Mouse (Mus musculus) cerebral cortex, adult 2 months (tissue): Measurements from ENCODE around the gene Camta1.

Source experiments
- WGBS: fragments of 180-500 bp; shearing (Covaris S2); methylation state at CpG from one replicate; pipeline ENCODE4 v1.1.7; 2018; 5-methylcytosine and 5-hydroxymethylcytosine counted together

The Camta1 gene

DNA sequence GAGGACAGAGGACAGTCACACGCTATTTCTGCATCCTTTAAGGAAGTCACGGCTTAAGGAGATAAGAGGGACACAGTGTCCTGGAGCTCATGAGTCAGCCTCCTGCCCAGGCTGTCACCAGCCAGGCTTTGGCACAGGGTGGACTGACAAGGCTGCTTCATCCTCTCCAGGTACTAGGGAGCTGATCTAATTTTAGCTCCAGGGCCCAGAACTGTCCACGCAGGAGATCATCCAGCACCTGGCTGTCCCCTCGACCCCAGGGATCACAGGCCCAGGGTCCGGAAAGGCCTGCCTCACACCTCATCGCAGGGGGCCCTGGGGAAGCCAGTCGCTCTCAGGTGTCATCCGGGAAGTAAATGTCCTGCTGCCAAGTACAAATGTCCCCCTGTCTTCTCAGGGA is 341.6 kb downstream of the Camta1 start:
- 73% methylated on average over 8 of the region's 8 CpGs for WGBS

DNA sequence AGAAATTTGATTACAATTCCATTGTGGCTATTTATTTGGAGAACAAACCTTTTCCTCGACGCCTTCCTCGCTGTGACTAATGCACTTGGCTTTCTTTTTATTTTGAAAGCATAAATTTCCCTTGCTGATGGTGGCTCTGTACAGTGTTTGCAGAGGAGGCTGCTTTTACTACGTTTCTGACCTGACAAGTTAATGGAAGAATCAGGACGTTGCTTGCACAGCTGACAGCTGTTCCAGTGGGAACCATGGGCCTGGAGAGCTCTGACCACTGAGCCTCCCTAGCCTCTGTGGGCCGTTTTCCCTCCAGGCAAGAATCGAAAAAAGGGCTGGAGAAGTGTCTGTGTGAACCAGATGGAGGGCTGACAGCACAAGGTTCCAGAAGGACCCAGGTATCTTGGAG is 342.7 kb downstream of the Camta1 start:
- WGBS, result 66% methylated on average over 7 of the region's 7 CpGs

DNA sequence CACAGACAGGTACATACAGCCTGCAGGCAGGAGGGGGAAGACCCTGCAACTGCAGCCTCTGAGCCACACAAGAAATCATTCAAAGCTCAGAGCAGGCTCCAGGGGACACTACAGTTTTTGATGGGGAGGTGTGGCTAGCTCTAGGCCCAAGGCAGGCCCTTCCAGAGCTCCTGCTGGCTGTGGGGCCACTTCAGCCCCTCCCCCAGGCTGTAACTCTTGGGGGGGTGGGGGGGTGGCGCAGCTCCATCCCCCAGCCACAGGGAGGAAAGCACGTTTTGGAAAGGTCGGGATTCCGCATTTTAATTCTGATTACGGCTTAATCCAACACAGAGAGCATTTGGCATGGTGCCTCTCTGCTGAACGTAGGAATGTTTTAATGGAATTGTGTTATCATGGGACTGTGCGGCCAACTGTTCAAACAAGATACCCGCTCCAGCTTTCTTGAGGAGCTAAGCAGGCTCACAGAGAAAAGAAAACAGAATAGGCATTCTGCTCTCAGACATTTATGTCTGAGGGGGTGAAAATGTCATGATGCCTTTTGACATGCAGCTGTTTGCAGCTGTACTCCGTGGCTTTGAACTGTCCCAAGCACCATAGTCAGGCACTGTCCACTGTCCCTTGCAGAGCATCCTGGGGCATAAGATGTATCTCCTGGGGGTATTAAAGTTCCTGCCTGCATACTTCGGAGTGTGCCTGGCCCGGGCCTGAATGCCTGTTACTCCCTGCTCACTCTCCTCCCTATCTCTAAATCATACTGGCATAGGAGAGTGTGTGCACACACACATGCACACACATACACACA is 344.5 kb downstream of the Camta1 start:
- 49% methylated on average over 11 of the region's 11 CpGs for WGBS

DNA sequence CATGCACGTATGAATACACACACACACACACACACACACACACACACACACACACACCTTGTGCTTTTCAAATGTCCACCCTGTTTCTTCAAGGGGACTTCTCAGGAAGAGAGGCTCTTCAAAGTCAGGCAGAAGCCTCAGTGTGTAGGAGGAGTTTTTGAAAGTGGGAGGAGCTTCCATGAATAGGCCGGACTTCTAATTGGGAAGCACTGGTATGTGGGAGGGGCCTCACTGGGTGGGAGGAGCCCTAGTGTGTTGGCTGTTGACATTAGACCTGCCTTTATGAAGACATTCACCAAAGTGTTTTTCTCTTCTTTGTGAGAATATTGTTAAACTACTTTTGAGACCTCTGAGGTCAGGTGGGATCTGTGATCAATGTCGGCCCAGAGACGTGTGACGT is 346.4 kb downstream of the Camta1 start:
- WGBS, result 94% methylated on average over 5 of the region's 5 CpGs

DNA sequence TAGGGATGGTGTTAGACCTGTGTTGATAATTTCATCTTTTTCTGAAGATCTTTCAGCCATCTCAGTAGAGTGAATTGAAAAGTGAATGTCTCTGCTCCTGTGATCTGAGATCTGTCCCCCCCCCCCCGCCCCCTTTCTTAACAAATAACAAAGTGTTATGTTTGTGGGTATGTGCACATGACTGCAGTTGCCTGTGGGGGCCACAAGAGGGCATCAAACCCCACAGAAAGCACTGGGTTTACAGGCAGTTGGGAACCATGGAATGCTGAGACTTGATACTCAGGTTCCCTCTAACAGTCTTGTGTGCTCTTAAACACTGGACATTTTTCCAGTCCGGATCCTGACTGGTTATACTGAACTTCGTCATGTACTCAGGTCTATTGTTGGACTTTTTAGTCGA is 350.6 kb downstream of the Camta1 start:
- 86% methylated on average over 4 of the region's 4 CpGs for WGBS

DNA sequence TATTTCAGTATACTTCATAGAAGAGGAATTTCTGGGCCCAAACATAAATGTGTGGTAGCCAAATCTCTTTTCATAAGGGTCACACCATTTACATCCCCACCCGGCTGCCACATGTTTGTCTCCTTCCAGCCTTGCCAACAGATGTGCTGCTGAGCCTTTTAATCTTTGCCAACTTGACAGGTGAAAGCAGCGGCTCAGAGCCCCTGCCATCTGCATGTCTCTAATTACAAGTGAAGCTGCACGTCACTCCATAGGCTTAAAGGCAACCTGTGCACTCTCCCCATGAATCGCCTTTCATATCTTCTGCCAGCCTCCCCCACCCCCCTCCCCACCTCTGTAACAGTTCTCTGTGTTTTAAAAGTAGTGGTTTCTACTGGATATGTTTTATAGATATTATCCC is 351.3 kb downstream of the Camta1 start:
- 79% methylated on average over 4 of the region's 4 CpGs for WGBS

DNA sequence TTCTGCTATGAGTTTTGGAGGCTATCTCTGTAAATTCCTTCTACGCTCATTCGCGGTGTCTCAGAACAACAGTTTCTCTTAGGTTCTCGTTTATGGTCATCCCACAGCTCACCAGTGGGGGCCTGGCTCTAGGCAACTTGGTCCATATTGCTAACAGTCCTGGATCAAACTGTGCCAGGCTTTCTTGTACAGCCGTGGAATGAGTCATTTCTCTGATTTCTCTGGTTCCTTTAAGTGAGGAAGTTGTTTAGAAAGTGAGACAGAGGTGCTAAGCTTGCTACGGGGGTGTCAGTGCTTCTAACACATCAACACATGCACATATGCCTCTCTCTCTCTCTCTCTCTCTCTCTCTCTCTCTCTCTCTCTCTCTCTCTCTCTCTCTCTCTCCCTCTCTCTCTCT is 355.0 kb downstream of the Camta1 start:
- 48% methylated on average over 6 of the region's 6 CpGs for WGBS

DNA sequence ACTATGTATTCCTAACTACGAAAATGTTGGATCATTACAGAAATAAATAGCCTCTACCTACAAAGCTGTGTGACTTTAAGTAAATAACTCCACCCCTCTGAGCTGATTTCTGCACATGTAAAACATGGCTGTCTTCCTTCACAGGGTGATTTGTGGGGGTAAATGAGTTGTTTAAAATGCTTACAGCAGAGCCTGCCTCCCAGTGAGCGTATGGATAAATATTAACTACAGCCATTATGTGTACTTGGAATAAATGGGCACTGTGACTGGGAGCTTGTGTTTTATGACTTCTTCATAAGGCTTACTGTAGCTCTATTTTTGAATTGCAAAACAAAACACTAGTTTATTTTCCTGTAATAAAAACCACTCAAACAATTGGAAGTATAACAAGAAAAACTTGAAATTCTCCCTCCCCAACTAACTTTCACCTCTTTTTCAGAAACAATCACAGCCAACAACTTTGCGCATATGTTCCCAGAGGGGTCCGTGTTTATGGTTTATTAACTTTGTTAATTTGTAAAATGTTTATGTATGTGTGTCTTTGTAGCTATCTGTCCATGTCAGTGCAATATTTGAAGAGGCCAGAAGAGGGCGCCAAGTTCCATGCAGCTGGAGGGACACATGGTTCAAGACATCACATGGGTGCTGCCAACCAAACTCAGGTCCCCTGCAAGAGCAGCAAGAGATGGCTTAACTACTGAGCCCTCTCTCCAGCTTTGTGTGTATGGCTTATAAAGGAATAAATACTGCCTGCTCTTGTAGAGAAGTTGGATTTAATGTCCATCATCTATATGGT is 363.0 kb downstream of the Camta1 start:
- WGBS, result 81% methylated on average over 5 of the region's 5 CpGs

DNA sequence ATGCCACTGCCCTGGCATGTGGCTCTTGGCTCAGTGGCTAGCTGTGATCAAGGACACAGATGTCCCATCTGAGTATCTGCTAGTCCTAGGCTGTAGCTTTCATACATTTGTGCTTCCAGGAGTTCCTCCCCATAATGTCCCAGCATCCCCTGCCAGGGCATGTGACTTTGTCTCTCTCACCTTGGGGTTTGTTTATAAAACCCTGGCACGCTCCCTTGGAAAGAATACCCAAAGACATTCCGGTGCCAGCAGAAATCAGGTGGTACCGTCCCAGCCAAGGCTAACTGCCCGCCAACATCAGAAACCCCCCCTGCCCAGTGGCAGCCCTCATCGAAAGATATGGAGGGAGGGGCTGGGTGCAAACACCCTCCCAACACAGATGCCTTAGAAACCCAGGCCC is 365.1 kb downstream of the Camta1 start:
- WGBS, result 84% methylated on average over 5 of the region's 5 CpGs

DNA sequence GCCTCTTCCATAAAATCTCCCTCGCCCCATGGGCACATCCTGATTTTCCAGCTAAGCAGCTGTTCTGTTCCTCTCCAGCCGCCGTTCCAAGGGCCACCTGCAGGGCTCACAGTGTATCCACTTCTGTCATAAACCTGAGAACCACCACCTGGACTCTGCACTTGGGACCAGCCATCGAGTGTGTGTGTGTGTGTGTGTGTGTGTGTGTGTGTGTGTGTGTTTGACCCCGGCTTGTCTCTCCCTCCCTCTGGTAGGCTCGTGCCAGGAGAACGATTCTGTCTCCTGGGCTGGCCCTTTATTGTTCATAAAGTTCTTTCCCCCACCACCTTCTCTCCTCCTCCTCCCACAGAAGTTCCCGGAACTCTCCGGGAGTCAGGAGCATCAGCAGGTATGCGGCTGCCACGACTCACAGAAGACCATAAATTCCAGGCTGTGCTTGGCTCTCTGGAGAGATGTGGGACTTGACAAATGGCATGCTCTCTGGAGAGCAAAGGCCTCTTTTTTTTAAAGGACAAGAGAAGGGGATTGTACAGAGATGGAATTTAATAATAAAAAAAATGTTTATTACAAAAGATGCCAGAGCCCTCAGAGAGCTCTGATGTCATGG is 366.3 kb downstream of the Camta1 start:
- 78% methylated on average over 11 of the region's 11 CpGs for WGBS

DNA sequence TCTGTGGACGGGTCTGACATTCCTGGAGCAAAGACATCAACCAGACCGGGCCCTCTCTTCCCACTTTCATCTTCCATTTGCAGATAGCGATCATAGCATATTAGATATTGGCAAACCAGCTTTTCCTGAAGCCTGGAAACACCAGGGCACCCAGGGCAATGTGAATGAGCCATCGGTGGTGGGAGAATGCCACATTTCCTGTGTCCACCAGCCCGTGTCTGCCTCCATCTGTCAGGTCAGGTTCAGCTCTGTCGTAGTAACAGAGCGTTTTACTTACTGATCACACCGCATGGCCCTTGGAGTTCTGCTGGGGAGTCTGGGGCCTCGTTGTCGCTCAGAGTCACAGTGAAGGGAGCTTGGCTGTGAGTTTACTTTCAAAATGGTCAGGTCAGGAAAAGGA is 368.9 kb downstream of the Camta1 start:
- WGBS, result 95% methylated on average over 10 of the region's 10 CpGs

DNA sequence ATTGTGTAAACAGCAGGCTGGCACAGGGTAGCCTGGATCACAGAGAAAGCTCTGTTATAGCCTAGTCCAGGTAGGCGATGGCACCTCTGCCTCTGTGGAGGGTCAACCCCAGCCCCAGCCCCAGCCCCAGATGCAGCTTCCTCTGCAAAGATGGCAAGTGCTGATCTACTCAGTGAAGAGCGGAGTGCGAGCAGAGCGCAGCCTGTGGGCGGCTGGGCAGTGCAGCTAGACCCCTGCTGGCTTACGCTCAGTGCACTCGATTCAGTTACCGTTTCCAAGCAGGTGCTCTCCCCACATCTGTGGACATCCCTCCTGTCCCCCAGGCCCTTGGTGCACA is 377.7 kb downstream of the Camta1 start:
- 54% methylated on average over 8 of the region's 8 CpGs for WGBS

DNA sequence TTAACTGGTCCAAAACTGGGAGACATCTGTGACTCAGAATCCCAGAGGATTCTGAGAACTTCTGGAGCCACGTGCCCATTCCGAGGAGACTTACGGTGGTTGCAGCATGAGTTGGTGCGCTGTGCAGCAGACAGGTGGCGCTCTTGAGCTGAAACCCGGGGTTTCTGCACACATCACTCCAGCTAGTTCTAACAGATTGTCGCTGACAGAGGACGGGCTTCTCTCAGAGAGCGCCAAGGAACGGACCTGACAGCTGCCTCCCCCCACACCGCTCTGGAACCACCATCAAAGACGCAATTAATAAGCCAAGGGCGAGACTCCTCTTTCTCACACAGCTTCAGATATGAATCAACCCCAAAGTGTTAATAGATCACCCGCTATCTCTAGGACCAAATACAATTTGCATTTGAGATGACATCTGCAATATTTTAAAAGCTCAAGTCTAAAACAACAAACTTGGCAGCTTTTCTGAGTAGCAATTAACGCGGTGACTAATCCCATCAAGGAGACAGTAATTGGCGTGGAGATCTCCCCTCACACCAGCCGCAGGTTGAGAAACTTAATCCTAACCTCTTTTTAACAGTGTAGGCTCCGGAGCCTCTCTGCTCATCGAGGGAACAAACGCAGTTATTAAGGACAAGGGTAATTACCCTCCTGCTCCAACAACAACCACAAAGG is 378.2 kb downstream of the Camta1 start:
- 7% methylated on average over 21 of the region's 21 CpGs for WGBS

DNA sequence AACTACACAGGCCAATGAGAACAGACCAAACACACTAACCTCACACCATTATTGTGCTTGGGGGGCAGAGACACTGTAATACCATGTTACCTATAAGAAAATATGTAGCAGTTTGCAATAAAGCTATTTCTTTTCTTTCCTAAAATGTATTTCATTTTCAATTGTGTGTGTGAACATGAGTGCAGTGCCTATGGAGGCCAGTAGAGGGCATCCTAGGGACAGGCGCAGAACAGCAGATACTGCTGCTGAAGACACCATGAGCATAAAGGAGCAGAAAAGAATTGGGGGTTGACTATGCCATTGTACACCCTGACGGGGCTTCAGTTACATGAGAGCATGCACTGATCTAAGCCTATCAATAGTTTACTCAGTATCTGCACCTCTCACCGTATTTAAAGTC is 380.7 kb downstream of the Camta1 start:
- WGBS, result 93% methylated on average over 3 of the region's 3 CpGs

DNA sequence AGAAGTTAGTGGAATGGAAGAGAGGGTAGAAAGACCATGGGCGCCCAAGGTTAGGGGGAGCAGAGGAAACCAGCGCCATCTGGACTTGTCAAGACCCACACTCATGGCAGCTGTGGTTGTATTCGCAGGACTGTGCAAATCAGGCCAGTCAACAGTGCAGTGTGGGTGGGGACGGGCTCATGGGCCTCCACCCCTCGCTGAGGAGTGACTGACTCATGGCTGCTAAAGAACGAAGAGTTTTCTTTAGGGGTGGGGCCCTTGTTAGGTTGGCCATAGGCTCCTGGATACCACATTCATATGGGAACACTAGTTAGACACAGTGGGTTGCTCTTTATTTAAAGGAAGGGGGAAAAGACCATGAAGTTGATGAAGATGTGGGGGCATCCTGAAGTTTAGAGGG is 383.7 kb downstream of the Camta1 start:
- WGBS, result 90% methylated on average over 6 of the region's 6 CpGs

DNA sequence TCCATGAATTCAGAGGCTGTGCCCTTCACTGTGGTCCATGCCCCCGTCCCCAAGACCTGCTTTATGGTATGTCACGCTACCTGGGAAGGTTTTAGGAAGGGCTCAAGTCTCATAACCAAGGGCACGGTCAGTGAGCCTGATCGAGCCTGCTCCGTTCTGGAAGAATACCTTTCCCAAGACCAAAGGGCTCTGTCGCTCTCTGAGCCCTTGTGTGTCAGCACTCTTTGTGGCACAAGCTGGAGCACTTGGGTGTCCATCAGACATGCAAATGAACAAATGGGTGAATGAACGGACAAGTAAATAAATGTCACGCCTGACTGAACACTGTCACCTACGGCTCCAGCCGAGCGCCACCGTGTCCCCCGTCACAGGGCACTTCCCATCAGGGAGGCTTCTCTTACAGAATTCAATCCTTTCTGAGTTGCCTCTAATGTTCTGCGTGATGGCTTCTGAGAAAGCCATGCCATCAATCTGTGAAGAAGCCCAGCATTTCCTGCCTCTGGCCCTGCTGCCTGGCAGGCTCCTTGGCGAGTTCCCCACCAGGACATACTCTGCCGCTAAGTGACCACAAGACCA is 386.7 kb downstream of the Camta1 start:
- WGBS, result 84% methylated on average over 16 of the region's 16 CpGs

DNA sequence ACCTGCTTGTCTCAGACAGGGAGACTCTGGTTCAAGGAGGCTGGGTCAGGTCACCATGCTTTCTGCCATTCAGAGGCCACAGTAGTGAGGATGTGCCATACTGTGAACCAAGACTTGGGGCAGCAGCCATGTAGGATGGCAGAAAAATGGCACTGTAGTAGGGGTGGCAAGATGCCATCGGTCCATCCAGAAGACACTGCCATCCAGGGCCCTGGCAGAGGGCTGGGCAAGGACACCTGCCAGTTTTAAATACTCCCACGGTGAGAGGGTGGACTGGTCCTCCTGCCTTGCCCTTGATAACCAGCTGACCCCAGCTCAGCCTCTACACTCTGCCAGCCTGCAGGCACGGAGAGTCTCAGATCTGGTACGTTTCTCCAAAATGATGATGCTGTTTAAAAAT is 389.8 kb downstream of the Camta1 start:
- 34% methylated on average over 4 of the region's 4 CpGs for WGBS

DNA sequence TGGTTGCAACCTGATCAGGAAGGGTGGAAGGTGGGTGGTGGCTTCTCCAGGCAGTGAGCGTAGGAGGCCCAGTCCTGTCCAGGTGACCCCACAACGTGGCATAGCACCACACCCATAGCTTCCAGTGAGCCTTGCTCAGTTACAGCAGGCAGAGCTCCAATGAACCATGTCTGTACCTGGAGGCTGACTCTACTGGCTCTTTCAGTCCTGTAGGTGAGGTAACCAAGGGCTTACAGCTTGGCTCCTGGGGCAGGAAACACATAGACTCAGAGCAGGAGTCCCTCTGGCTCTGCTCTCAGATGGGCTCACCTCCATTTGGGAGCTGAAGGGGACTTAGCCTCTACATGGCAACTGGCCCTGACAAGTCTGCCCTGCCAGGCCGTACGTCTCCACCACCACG is 393.3 kb downstream of the Camta1 start:
- WGBS, result 92% methylated on average over 5 of the region's 5 CpGs

DNA sequence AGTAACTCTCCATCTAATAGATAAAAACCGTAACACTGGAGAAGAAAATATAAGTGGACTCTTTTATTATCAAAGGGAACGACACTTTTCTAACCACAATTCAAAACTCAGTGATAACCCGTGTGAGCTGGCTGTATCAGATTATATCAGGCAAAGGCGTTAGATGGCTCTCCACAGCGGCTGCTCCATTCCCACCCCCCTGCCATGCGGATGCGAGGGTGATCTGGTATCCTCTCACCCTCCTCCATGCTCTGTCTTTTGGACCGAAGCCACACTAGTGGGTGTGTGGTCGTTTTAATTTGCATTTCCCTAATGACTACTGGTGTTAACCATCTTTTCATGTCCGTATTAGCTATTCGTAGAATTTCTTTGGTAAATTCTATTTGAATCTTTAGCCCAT is 403.0 kb downstream of the Camta1 start:
- 53% methylated on average over 11 of the region's 11 CpGs for WGBS

DNA sequence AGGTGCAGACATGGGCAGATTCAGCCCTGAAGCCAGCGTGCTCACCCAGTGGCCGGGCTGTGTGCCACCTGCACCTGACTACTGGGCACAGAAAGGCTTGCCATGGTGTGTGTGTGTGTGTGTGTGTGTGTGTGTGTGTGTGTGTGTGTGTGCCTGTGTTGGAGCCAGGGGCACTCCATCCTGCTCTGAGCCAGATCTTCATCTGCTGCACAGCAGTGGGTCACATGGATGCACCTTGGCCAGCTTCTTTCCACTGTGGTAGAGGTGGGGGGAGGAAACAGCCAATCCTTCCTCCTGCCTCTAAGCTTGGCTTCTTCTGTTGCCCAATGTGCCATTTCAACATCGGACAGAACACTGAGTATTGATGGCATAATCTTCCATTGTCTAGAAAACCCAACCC is 407.1 kb downstream of the Camta1 start:
- 83% methylated on average over 3 of the region's 3 CpGs for WGBS

DNA sequence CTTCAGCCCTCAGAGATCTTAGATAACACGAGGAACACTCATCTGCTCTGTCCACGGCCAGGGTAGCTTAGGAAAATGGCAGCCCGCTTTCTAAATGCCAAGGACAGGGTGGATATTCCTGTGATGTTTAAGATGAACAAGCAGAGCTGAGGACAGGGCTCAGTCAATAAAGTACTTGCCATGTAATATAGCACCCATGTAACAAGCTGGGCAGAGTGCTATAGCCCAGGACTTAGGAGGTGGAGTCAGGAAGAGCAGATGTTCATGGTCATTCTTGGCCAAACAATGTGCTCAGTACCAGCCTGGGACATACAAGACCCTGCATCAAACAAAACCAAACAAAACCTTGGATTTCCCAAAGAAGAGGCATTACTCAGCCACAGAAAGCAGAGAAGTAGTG is 407.6 kb downstream of the Camta1 start:
- WGBS, result 87% methylated on average over 3 of the region's 3 CpGs

DNA sequence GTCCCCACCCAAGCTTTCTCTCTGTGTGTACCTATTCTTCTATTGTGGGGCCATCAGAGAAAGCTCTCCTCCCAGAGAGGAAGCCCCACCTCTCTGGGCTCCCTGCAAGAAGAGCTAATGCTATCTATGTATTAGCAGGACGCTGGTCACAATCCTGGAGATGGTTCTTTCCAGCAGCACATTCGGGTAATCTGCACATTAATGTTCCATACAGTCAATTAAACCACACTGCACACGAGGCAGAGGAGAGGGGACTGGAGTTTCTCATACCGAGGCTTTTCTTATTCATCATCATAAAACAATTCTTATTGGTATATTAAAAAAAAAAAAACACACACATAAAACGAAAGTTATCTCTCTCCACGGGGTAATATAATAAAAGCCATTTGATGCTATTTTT is 409.8 kb downstream of the Camta1 start:
- 61% methylated on average over 6 of the region's 6 CpGs for WGBS
